Mouse (Mus musculus): Measurements from ENCODE around the gene Ptprm.

Ptprm gene

DNA sequence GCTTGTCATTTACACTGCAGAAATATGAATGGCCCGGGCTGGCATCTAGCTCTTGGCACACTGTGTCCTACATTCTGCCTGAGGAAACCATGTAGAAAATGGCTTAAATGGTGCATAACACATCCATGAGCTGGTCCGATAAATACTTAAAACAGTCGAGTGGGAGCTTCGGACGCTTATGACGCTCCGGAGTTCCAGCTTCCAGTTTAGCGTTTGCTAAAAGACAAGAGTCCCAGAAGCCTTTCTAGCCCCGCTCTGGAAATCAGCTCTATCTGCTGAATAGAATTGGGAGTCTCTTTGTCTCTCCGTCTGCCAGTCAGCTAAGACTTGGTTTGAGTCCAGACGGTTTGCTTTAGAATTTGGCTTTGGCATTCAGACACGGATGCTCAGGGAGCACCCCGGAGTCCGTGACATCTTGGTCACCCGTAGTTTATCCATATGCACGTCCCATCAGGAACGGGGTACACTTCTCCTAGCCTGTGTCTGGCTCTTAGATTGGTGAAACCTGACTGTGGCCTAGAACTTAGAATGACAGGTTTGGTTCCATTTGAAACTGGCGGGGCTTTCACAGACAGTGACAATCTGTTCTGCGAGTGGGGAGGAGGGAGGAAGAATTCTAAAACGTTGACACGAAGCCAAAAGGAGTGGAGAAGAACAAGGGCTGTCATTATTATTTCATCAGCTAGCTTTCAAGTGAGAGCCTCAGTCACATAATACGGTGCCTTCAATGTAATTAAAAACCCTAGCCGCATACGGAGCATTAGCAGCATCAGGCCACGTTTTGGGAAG is 667.4 kb downstream of the Ptprm start:
- peak; percentile 53 for DNase-seq (ENCODE audit: low read depth, low spot score)

DNA sequence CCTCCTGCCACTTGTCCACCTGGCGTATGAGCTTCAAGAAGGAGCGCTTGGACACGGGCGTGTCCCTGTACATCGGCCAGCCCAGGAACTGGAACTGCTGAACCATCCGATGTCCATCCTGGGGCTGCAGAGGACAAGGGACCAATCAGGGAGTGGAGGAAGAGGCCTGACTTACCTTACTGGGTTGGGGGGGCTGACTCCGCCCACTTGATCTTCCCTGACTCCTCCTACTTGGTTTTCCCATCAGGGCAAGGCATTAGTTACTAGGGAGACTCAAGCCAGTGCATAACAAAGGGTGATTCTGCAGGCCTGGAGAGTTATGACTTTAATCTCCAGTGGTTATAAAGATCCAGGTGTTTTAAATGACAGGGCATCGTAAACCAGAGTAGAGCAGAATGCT is 670.8 kb downstream of the Ptprm start:
- no peak for DNase-seq (ENCODE audit: low read depth, low spot score)

DNA sequence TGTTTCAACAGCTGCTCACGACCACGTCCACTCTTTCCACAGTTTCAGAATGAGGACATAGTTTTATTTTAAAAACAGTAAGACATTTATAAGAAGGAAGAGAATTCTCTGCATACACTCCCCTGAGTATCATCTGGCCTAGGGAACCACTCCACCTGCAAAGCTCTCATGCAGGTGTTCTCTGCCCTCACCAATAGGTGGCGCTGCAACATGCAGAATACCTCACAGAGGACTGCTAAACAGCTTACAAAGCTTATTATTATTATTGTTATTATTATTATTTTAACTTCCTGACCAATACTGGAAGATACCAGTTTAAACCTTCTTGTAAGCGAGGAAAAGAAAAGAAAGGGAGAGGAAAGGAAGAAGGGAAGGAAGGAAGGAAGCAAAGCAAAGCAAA is 673.6 kb downstream of the Ptprm start:
- DNase-seq (ENCODE audit: low read depth, low spot score) = peak; percentile 76

DNA sequence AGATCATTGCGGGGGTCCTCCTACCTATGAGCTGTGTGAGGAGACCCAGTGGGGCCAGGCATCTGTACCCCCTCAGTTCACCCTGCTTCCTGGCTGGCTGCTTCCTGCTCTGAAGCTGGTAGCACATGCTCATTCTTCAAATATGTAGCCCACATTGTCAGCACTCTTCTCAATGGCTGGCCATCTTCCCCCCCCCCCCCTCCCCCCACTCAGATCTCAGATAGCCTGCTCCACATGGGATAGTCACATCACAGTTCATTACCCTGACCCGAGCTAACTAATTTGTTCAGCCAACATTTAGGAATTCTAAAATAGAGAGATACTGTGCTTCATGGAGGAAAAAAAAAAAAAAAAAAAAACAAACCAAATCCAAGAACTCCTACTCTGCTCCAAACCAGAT is 679.6 kb downstream of the Ptprm start:
- no peak for DNase-seq (ENCODE audit: low read depth, low spot score)

DNA sequence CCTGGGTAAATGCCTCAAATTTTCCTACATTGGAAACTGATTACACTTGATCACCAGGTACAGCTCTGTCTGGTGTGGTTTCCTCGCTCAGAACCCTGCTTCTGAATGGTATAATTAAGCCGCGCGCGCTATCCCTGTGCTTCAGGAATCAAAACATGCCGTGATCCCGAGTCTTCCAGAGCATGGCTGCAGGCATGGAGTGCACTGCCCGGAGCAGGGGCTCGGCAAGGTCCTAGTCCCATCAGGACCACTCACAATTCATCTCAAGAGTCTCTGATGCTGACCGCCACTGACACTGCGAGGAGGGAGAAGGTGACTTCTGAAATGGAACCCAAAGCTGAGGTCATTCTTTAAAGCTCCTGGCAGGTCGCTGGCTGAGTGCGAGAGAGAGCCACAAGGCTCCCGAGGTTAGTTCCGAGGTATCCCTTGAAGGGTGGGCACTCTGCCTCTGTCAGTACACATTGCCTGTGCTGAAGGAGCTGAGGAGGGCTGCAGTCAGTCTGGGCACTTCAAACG is 682.5 kb downstream of the Ptprm start:
- no peak for DNase-seq (ENCODE audit: low read depth, low spot score)

- no peak for DNase-seq (ENCODE audit: low read depth, low spot score)
Measured at GRCm38 (mm10) chr17:66671287-66671686, 683.0 kb downstream of the Ptprm start.

DNA sequence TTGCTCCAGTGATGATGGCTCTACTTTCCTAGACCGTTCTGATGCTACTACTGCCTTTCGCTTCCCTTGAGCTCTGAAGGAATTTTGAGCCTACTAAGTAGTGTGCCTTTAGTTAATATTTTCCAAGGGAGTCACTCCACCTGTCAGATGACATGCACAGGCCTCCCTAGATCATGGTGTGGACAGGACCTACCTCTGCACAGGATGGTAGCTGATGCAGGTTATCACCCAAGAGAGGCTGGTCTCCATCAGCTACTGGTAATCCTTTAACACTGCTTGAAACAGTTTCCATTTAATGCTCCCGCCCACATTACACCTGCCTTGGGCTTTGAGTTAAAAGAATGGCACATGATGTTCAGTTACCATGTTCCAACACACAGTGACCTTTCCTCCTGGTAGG is 688.5 kb downstream of the Ptprm start:
- DNase-seq (ENCODE audit: low read depth, low spot score) = no peak

- DNase-seq (ENCODE audit: low read depth, low spot score) = no peak
Measured at GRCm38 (mm10) chr17:66665201-66665756, 689.0 kb downstream of the Ptprm start.

DNA sequence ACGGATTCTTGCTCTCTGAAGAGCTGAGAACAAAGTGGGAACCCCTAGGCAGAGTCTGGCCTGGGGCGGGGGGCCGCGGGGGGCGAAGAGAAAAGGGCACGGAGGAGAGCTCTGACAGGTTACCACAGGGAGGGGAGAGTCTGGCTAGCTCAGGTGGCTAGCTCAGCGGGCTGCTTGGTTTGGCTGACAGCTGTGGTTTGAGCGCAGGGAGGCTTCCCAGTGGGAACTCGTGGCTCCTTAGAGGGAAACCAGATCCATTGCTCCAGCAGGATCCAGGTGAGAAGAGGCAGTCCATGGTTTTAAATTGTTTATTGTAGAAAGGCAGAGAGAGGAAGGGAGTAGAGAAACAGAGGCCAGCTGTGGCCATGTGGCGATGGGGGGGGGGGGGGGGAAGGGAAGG is 689.5 kb downstream of the Ptprm start:
- no peak for DNase-seq (ENCODE audit: low read depth, low spot score)

DNA sequence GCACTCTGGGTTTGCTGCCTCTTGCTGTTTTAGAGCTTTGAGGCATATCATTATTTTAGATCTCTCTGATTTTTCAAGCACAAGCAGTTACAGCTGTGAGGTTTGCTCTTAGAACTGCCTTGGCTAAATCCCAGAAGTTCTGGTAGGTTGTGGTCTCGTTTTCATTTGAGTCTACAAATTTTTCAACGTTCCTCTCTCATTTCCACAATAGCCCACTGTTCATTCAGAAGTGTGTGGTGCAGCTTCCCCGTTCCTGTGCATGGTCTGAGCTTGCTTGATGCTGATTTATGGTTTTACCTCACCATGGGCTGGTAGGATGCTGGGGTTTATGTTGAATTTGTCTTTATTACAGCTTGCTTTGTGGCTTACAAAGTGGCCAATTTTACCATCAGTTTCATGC is 695.0 kb downstream of the Ptprm start:
- DNase-seq (ENCODE audit: low read depth, low spot score) = peak; percentile 16

DNA sequence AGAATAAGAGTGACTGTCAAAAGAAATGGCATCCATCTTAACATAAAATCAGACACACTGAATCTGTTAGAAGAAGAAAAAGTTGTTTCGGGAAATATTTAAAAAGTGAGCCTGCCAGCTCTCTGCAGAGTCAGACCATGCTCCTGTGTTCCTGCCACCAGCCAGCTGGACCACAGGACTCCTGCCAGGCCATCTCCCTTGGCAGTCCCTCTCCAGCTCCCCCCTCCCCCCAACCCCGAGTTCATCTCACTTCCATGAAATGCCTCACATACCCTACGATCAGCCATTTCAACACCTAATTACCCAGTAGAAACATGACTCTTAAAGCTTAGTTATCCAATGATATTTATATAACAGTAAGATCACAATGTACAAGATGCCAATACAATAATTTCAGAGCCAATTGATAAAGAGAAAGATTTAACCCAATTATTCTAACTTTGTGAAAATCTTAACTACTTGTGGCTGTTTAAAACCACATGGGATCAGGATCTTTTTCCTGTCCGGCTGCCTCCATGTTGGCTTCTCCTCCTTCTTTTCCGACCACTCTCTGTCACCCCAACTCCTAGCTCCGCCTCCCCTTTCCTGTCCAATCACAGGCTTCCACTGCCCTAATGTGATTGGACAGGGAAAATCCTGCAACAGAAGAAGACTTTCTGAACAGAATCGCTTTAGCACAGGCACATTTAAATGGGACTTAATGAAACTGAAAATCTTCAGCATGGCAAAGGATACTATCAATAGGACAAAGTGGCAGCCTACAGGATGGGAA is 716.1 kb downstream of the Ptprm start:
- DNase-seq (ENCODE audit: low read depth, low spot score) = no peak

DNA sequence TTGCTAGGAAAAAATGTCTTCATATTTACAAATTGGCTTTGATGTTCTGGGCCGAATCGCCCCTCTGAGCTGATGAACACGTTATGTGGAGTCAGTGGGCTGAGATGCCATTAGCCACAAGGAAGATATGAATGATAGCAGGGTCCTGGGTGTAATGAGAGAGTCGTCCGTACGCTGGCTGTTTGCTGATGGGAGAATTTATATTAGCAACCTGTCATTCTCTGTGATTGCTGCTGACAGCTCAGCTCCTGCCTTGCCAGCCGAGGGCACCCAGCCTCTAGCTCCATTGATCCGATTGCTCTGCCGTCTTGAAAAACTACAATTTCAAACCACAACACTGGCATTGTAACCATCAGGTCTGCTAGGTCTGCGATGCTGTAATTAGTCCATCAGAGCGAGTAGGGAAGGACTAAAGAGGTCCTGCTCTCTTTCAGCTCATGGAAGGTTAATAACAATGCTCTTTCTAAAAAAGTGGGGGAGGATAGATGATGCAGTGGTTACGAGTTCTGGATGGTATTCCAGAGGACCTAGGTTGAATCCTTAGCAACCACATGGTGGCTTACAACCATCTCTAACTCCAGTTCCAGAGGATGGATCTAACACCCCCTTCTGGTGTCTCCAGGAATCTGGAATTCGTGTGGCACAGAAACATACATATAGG is 734.1 kb downstream of the Ptprm start:
- no peak for DNase-seq (ENCODE audit: low read depth, low spot score)

GRCm38 (mm10) chr17:66619255-66619826 is 734.9 kb downstream of the Ptprm start:
- DNase-seq (ENCODE audit: low read depth, low spot score) = no peak
